Mouse (Mus musculus): Measurements from ENCODE around the gene Xpo6. TPM values are rescaled to one million over a fixed set of nuclear protein-coding genes. Genes with fewer than 3 reads are reported as not detected.

Xpo6 gene
- 39.9 and 44.3 TPM in 2 replicates for polyA plus RNA-seq (2014; fragmentation: Nextera tagmentation; extraction: Ambion mirVana)

- Histone ChIP-seq H3K27ac (ENCODE audit: low read depth, low read length) (peak within 1 kb of the TSS; percentile 89), H3K9ac (ENCODE audit: low read depth, low read length) (peak within 1 kb of the TSS; percentile 97), H3K4me3 (ENCODE audit: low read depth, low read length) (peak within 1 kb of the TSS; percentile 97), H3K27me3 (ENCODE audit: control insufficient read depth, insufficient read depth, low read length) (no peaks in the 10 kb centered on the region), H3K36me3 (ENCODE audit: control insufficient read depth, insufficient read depth, low read length) (no peaks in the 10 kb centered on the region), H3K9me3 (replicated peaks; ENCODE audit: control insufficient read depth, low read length) (no peaks in the 10 kb centered on the region), H3K4me2 (peak within 1 kb of the TSS; percentile 91), H3K4me1 (ENCODE audit: control insufficient read depth, insufficient read depth, low read length) (peaks cover 11% of the 10 kb centered on the region)
- under 1% methylated on average over 57 of the region's 57 CpGs for WGBS (ENCODE audit: insufficient replicate concordance)
- ATAC-seq (replicated peaks; ENCODE audit: insufficient number of reproducible peaks, low FRiP score, low TSS enrichment), result peak; percentile 95
Measured at GRCm38 (mm10) chr7:126200178-126200996, at the start of gene Xpo6. Gene Xpo6, minus strand, starts transcription at chr7:126200501.

DNA sequence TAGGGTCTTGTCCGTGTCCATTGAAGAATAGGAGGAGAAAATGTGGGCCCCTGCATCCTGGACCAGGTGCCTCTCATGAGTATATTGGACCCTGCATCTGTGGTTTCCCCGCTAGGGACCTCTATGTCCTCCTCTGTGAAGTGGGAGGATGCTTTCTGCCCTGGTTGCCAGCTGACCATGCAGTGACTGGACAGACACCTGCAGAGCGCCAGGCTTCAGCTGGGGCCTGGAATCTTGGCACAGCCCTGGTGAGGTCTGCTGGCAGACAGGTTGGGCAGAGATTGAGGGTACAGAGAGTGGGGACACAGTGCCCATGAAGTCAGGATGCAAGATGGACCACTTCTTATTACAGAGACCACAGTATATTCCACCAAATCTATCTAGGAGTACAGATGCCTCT lies 49.7 kb upstream of the Xpo6 start:
- H3K4me1 ChIP-seq (ENCODE audit: control insufficient read depth, insufficient read depth, low read length), result 0 out of 2 replicates have a peak, but pooled peaks cover 15% of the 10 kb centered on the region
- H3K4me2 ChIP-seq, result no peak overlapping the region
- no peak for ATAC-seq (replicated peaks; ENCODE audit: insufficient number of reproducible peaks, low FRiP score, low TSS enrichment)
- WGBS (ENCODE audit: insufficient replicate concordance), result 83% methylated on average over 3 of the region's 3 CpGs
- H3K36me3 ChIP-seq (ENCODE audit: control insufficient read depth, insufficient read depth, low read length), result no peaks in the 10 kb centered on the region
- H3K4me3 ChIP-seq (ENCODE audit: low read depth, low read length), result no peak overlapping the region
- H3K9ac ChIP-seq (ENCODE audit: low read depth, low read length), result no peak overlapping the region
- H3K27me3 ChIP-seq (ENCODE audit: control insufficient read depth, insufficient read depth, low read length), result 0 out of 2 replicates have a peak, but pooled peaks cover 2% of the 10 kb centered on the region
- H3K27ac ChIP-seq (ENCODE audit: low read depth, low read length), result no peak overlapping the region
- no peaks in the 10 kb centered on the region for H3K9me3 ChIP-seq (replicated peaks; ENCODE audit: control insufficient read depth, low read length)

DNA sequence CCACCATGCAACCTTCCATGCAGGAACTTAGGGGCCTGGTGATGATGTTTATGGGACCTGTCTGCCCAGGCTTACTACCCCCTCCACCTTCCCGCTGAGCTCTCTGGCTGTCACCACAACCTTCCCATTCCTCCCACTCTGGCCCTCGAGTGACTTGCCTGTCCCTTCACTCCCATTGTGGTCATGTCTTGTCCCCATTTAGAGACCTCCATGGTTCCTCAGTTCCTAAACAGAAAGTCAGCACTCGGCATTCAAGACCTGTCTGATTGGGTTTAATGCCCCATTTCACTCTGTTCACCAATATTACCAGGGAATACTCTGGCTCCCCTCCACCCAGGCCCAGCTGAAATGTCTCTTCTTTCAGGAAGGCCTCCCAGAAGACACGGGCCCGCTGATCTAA lies 48.8 kb upstream of the Xpo6 start:
- WGBS (ENCODE audit: insufficient replicate concordance), result 71% methylated on average over 5 of the region's 5 CpGs
- H3K36me3 ChIP-seq (ENCODE audit: control insufficient read depth, insufficient read depth, low read length), result no peaks in the 10 kb centered on the region
- no peak overlapping the region for H3K9ac ChIP-seq (ENCODE audit: low read depth, low read length)
- peak overlapping the region; percentile 33; the same call in 1 of the 2 replicates for H3K4me3 ChIP-seq (ENCODE audit: low read depth, low read length)
- H3K27me3 ChIP-seq (ENCODE audit: control insufficient read depth, insufficient read depth, low read length), result 0 out of 2 replicates have a peak, but pooled peaks cover 2% of the 10 kb centered on the region
- H3K4me2 ChIP-seq, result peak overlapping the region; percentile 63
- no peak overlapping the region for H3K27ac ChIP-seq (ENCODE audit: low read depth, low read length)
- no peak for ATAC-seq (replicated peaks; ENCODE audit: insufficient number of reproducible peaks, low FRiP score, low TSS enrichment)
- 0 out of 2 replicates have a peak, but pooled peaks cover 15% of the 10 kb centered on the region for H3K4me1 ChIP-seq (ENCODE audit: control insufficient read depth, insufficient read depth, low read length)
- H3K9me3 ChIP-seq (replicated peaks; ENCODE audit: control insufficient read depth, low read length), result no peaks in the 10 kb centered on the region

- Histone ChIP-seq H3K27ac (ENCODE audit: low read depth, low read length) (peak overlapping the region; percentile 31), H3K4me1 (ENCODE audit: control insufficient read depth, insufficient read depth, low read length) (0 out of 2 replicates have a peak, but pooled peaks cover 15% of the 10 kb centered on the region), H3K36me3 (ENCODE audit: control insufficient read depth, insufficient read depth, low read length) (no peaks in the 10 kb centered on the region), H3K4me2 (peak overlapping the region; percentile 63), H3K27me3 (ENCODE audit: control insufficient read depth, insufficient read depth, low read length) (0 out of 2 replicates have a peak, but pooled peaks cover 2% of the 10 kb centered on the region), H3K9me3 (replicated peaks; ENCODE audit: control insufficient read depth, low read length) (no peaks in the 10 kb centered on the region), H3K4me3 (ENCODE audit: low read depth, low read length) (peak overlapping the region; percentile 33), H3K9ac (ENCODE audit: low read depth, low read length) (peak overlapping the region; percentile 56)
- 29% methylated on average over 17 of the region's 17 CpGs for WGBS (ENCODE audit: insufficient replicate concordance)
- ATAC-seq (replicated peaks; ENCODE audit: insufficient number of reproducible peaks, low FRiP score, low TSS enrichment), result no peak
Measured at GRCm38 (mm10) chr7:126248641-126249141, 48.4 kb upstream of the Xpo6 start.

- H3K27ac ChIP-seq (ENCODE audit: low read depth, low read length), result peak overlapping the region; percentile 31
- 0 out of 2 replicates have a peak, but pooled peaks cover 15% of the 10 kb centered on the region for H3K4me1 ChIP-seq (ENCODE audit: control insufficient read depth, insufficient read depth, low read length)
- peak overlapping the region; percentile 56 for H3K9ac ChIP-seq (ENCODE audit: low read depth, low read length)
- H3K4me2 ChIP-seq, result peak overlapping the region; percentile 63
- no peaks in the 10 kb centered on the region for H3K36me3 ChIP-seq (ENCODE audit: control insufficient read depth, insufficient read depth, low read length)
- 3% methylated on average over 6 of the region's 6 CpGs for WGBS (ENCODE audit: insufficient replicate concordance)
- H3K4me3 ChIP-seq (ENCODE audit: low read depth, low read length), result peak overlapping the region; percentile 33
- H3K9me3 ChIP-seq (replicated peaks; ENCODE audit: control insufficient read depth, low read length), result no peaks in the 10 kb centered on the region
- H3K27me3 ChIP-seq (ENCODE audit: control insufficient read depth, insufficient read depth, low read length), result 0 out of 2 replicates have a peak, but pooled peaks cover 2% of the 10 kb centered on the region
- ATAC-seq (replicated peaks; ENCODE audit: insufficient number of reproducible peaks, low FRiP score, low TSS enrichment), result peak; percentile 46
Measured at GRCm38 (mm10) chr7:126248088-126248487, 47.8 kb upstream of the Xpo6 start.

DNA sequence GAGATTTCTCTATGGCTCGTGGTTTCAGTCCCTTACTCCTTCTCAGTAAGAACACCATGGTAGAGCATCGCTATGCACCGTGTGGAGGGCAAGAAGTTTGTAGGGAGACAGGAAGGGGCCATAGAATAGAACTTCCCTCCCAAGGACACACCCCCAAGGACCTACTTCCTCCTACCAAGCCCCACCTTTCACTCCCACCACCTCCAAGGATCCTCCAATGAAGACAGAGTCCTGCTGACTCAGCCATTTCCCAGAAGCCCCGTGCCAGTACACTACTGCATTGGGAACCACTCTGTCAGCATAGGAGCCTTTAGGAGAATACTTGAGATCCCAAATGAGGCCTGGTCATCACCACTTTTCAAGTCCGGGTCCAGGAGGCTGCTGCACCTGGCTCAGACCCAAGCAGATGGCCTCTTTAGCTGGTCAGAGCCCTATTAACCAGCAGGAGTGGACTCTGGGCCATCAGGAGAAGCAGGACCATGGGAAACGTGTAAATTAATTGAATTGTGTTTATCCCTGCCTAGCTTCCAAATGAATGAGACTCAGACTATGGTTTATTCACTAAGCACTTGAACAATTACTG lies 44.0 kb upstream of the Xpo6 start:
- 69% methylated on average over 6 of the region's 6 CpGs for WGBS (ENCODE audit: insufficient replicate concordance)
- ATAC-seq (replicated peaks; ENCODE audit: insufficient number of reproducible peaks, low FRiP score, low TSS enrichment), result no peak
- Histone ChIP-seq H3K27ac (ENCODE audit: low read depth, low read length) (no peak overlapping the region), H3K4me2 (no peak overlapping the region), H3K4me3 (ENCODE audit: low read depth, low read length) (no peak overlapping the region), H3K9me3 (replicated peaks; ENCODE audit: control insufficient read depth, low read length) (no peaks in the 10 kb centered on the region), H3K4me1 (ENCODE audit: control insufficient read depth, insufficient read depth, low read length) (0 out of 2 replicates have a peak, but pooled peaks cover 10% of the 10 kb centered on the region), H3K9ac (ENCODE audit: low read depth, low read length) (no peak overlapping the region), H3K27me3 (ENCODE audit: control insufficient read depth, insufficient read depth, low read length) (0 out of 2 replicates have a peak, but pooled peaks cover 2% of the 10 kb centered on the region), H3K36me3 (ENCODE audit: control insufficient read depth, insufficient read depth, low read length) (no peaks in the 10 kb centered on the region)

DNA sequence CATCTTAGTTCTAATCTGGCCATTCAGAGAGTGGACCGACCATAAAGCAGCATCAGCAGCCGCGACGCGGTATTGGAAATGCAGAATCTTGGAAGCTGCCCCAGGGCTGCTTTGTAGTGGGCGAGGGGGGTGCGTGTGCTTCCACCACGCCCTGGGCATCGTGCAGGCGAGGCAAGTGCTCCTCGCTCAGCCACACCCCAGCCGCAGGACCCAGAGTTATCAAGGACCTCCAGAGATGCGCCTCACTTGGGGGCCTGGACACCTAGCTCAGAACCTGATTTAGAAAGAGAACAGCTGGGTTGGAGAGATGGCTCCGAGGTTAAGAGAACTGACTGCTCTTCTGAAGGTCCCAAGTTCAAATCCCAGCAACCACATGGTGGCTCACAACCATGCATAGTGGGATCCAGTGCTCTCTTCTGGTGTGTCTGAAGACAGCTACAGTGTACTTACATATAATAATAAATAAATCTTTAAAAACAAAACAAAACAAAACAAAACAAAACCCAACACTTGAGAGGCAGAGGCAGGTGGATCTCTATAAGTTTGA lies 40.6 kb upstream of the Xpo6 start:
- Histone ChIP-seq H3K9ac (ENCODE audit: low read depth, low read length) (no peak overlapping the region), H3K27me3 (ENCODE audit: control insufficient read depth, insufficient read depth, low read length) (no peaks in the 10 kb centered on the region), H3K4me2 (no peak overlapping the region), H3K9me3 (replicated peaks; ENCODE audit: control insufficient read depth, low read length) (no peaks in the 10 kb centered on the region), H3K27ac (ENCODE audit: low read depth, low read length) (no peak overlapping the region), H3K4me3 (ENCODE audit: low read depth, low read length) (no peak overlapping the region), H3K4me1 (ENCODE audit: control insufficient read depth, insufficient read depth, low read length) (0 out of 2 replicates have a peak, but pooled peaks cover 3% of the 10 kb centered on the region), H3K36me3 (ENCODE audit: control insufficient read depth, insufficient read depth, low read length) (no peaks in the 10 kb centered on the region)
- 81% methylated on average over 14 of the region's 14 CpGs for WGBS (ENCODE audit: insufficient replicate concordance)
- ATAC-seq (replicated peaks; ENCODE audit: insufficient number of reproducible peaks, low FRiP score, low TSS enrichment), result no peak

DNA sequence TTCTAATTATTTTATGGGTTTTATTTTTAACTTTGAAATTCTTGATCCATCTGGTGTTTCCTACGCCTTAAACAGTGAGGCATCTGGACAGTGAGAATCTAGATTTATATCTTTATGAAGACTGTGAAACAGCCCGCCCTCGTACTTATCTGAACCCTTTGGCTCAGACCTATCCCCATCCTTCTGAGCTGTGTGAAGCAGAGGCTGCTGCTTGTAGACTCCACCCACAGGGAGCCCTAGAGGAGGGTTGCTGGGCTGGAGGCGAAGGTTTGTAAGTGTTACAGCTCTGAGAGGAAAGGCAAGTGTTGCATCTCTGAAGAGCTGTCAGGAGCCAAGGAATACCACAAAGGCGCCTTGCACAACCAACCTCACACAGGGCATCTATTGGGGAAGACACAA lies 36.5 kb upstream of the Xpo6 start:
- no peak for ATAC-seq (replicated peaks; ENCODE audit: insufficient number of reproducible peaks, low FRiP score, low TSS enrichment)
- no peaks in the 10 kb centered on the region for H3K9me3 ChIP-seq (replicated peaks; ENCODE audit: control insufficient read depth, low read length)
- no peak overlapping the region for H3K4me3 ChIP-seq (ENCODE audit: low read depth, low read length)
- no peak overlapping the region for H3K4me2 ChIP-seq
- no peak overlapping the region for H3K9ac ChIP-seq (ENCODE audit: low read depth, low read length)
- no peaks in the 10 kb centered on the region for H3K27me3 ChIP-seq (ENCODE audit: control insufficient read depth, insufficient read depth, low read length)
- H3K36me3 ChIP-seq (ENCODE audit: control insufficient read depth, insufficient read depth, low read length), result no peaks in the 10 kb centered on the region
- H3K27ac ChIP-seq (ENCODE audit: low read depth, low read length), result no peak overlapping the region
- WGBS (ENCODE audit: insufficient replicate concordance), result 55% methylated on average over 5 of the region's 5 CpGs
- H3K4me1 ChIP-seq (ENCODE audit: control insufficient read depth, insufficient read depth, low read length), result 0 out of 2 replicates have a peak, but pooled peaks cover 3% of the 10 kb centered on the region
